Mouse (Mus musculus) kidney, adult 2 months (tissue): ENCODE data around the gene Lgr5.

Source experiments
- CTCF ChIP-seq: fragments of 200-500 bp; conservative IDR thresholded peaks from 2 replicates; pipeline ENCODE4 v1.5.1; 2011; ENCODE audit warnings: low read depth, mild to moderate bottlenecking, control low read depth, low read length, moderate library complexity, mixed read lengths; ENCODE audit not compliant: insufficient read depth, insufficient read length
- POLR2A ChIP-seq: fragments of 200-500 bp; IDR thresholded peaks from one replicate; pipeline ENCODE4 v1.6.1; 2011; ENCODE audit warnings: low read depth, low read length, control low read depth

DNA sequence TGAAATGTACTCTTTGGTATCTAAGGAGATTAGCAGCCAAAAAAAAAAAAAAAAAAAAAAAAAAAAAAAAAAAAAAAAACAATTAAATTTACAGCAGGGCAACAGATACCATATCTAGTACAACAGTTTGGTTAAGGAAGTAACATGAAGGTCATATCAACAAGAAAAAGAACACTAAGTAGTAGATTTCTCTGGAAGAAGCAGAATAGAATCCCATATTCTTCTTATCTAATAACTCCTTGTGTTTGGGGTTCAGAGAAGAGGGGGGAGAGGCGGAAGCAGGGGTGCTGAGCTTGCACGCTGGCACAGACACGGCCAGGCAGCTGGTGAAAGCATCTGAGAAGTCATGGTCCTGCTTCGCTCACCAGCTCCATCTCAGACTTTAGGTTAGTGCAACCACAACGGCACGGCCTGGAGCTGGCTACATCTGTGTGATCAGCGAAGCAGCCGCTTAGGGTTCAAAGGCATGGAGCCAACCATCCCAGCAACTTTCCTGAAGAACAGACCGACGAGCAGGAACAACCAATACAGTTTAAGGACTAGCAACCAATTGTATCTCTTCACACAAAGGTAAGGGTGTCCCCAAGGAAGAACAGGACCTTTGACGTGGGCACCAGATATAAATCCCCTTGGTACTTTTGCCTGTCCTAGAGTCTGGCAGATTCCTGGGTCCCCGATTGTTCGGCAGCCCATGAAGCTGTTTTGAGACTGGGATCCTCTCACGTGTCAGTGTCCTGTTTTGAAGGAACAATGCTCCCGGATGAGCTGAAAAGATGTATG lies 17.7 kb downstream of the Lgr5 start, which contains the start of gene A930009A15Rik:
- TF ChIP-seq POLR2A, result no peak
- TF ChIP-seq CTCF, result no peak
